Mouse (Mus musculus) gastrocnemius, adult 18-20 months (tissue): ENCODE data around the gene Klk1b24. TPM values are rescaled to one million over a fixed set of nuclear protein-coding genes. Genes with fewer than 3 reads are reported as not detected.
"Not testable (repeated sequence)": the region's sequence is repeated elsewhere in the genome, so short reads cannot be mapped to it uniquely, and the experiment has no call there.

ENCODE experiments used
- DNase-seq: peaks from one replicate; pipeline ENCODE4 v3.0.0; 2021; ENCODE audit warnings: low spot score
- long read RNA-seq, 2 experiments: library from polyadenylated mRNA; stranded (forward); transcript quantifications; one replicate each; pipeline ENCODE4 v2.0.0; 2021
- total RNA-seq, 2 experiments: library from RNA; stranded (reverse); gene quantifications; 2 replicates each; pipeline ENCODE4 v1.2.3; 2021

The Klk1b24 gene
- not detected for total RNA-seq
- long read RNA-seq, experiment 1, partial matches to known transcripts = 0 of 1 reads
- long read RNA-seq, experiment 1, other reads (novel, unspliced or antisense) = 0 of 1 reads
- long read RNA-seq, experiment 2 = 0 reads

DNA sequence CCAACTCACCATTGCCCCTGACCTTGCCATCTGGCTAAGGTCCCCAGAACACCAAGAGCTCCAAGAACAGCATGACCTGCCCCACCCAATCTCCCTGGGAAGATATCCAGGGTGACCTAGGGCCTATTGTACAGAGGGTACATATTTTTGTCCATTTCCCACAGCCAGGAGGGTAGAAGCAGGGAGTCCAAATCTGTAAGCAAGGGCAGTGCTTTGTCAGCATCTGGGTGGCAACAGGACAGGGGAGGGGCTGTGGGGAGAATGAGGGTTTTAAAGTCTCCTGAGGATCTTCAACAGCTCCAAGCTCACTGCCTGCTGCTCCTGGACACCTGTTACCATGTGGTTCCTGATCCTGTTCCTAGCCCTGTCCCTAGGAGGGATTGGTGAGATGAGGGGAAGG lies at the start of gene Klk1b24:
Gene Klk1b24, plus strand, starts transcription at position 301 of the 400 bp plus-strand sequence.
- DNase-seq = peak; percentile 27

DNA sequence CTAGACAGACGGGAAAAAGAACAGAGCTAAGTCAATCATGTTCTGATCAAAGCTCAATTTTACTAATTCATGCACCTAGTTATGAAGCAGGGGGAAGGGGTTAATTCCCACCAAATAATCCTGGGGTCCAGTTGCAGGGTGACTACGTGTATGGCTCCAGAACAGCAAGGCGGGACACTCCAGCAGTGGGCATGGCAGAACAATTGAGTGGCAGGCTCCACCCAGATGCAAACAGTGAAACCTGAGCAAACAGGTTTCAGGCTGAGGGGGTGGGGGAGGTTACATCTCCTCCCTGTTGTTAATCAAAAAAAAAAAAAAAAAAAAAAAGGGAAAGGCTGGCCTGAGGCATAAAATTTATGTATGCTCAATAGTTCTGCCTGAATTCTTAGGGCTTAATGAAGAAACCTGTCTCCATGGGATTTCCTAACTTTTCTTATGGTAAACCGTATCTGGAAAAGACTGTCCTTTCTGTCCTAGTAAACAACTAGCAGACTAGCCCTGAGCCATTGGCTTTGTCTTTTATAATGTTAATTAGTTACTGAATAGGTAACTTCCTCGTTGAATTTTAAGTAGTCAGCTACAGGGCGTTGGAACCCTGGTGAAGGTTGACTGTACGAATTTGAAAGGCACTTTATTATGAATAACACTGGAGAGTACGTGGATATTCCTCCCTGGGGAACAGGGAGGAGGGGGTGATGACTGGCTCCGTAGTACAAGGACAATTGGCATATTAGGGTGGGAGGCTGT lies 8.6 kb upstream of the Klk1b24 start:
- DNase-seq = no peak

GRCm38 (mm10) chr7:44186516-44186915 lies 1.5 kb upstream of the Klk1b24 start:
- DNase-seq = not testable (repeated sequence)

DNA sequence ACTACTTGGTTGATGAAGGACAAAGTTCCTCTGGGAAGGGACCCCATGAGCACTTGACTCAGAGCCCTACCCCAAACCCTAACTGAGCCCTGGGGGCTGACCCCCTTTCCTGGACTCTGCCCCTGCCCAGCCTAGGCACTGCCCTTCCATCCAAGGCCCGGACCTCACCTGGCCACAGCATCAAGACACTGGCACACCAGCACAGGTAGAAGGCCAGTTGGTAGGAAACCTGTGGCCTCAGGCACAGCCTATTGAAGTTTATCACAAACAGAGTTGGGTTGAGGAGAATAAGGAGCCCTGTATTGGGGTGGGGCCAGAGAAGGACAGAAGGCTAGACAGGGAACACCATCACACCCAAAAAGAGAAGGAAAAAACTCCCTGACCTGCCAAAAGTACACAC lies 5.4 kb downstream of the Klk1b24 start:
- not testable (repeated sequence) for DNase-seq

DNA sequence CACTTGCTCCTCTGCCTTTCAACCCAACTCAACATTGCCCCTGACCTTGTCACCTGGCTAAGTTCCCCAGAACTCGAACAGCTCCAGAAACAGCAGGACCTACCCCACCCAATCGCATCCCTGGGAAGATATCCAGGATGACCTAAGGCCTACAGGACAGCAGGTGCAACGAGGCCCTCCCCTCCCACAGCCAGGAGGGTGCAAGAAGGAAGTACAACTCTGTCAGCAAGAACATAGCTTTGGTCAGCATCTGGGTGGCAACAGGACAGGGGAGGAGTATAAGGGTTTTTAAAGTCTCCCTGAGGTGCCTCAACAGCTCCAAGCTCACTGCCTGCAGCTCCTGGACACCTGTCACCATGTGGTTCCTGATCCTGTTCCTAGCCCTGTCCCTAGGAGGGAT lies 9.9 kb downstream of the Klk1b24 start, which contains the start of gene Klk1b3:
Gene Klk1b3, plus strand, starts transcription at position 301 of the 400 bp plus-strand sequence.
- DNase-seq = no peak

GRCm38 (mm10) chr7:44207135-44207534 lies 19.1 kb downstream of the Klk1b24 start, which contains the start of gene Klk1b4:
Gene Klk1b4 (plus strand): TSS chr7:44207435.
- not testable (repeated sequence) for DNase-seq

DNA sequence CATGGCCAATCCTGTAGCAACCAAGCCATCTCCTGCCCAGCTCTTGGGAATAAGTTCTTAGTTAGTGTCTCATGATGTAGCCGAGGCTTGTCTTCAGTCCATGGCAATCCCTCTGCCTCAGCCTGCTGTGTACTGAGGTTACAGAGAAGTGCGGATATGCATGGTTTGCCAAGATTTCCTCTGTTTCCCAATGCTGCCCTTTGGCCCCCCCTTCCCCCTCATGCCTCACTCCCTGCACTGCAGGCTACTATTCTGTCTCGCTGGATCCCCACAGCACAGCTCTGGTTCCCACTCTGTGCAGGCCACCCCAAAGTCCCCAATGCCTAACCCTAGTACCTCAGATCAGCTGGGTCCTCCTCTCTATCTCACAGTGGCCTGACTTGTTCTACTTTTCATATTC lies 20.3 kb downstream of the Klk1b24 start:
- DNase-seq = no peak

DNA sequence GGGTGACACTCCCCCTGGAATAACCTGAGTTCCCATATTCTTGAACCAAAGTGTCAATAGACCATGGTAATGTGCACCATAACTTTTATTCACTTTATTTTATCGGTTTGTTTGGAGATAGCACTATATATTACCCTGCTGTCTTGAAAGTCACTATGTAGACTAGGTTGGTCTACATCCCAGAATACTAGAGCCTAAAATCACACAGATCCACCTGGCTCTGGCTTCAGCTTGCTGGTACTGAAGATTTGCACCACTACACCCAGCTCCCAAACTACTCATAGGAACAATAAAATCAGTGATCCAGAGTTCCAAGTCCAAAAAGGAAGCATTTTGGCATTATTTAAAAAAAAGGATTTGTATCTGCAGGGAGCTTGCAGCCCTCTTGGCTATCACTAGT lies 27.6 kb downstream of the Klk1b24 start, which contains the start of gene Klk1b5:
Gene Klk1b5, plus strand, starts transcription at position 301 of the 400 bp plus-strand sequence.
- no peak for DNase-seq

DNA sequence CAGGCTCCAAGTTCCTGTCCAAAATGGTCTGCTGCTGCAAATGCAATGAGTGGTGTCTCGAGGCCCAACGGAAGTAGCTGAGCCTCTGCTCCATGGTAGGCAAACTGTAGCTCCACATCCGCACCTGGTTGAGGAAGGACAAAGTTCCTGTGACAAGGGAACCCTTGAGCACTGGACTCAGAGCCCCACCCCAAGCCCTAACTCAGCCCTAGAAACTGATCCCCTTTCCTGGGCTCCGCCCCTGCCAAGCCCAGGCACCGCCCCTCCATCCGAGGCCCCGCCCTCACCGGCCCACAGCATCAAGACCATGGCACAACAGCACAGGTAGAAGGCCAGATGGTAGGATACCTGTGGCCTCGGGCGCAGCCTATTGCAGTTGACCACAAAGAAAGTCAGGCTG lies 33.6 kb downstream of the Klk1b24 start:
- not testable (repeated sequence) for DNase-seq

GRCm38 (mm10) chr7:44222335-44222734 lies 34.3 kb downstream of the Klk1b24 start:
- not testable (repeated sequence) for DNase-seq

GRCm38 (mm10) chr7:44225076-44225475 lies 37.0 kb downstream of the Klk1b24 start, which contains the start of gene Klk1:
Gene Klk1 (plus strand): TSS chr7:44225360.
- no peak for DNase-seq

GRCm38 (mm10) chr7:44235909-44236308 lies 47.9 kb downstream of the Klk1b24 start, which contains the start of gene Gm36864:
Gene Gm36864 (plus strand): TSS chr7:44236177.
- no peak for DNase-seq

DNA sequence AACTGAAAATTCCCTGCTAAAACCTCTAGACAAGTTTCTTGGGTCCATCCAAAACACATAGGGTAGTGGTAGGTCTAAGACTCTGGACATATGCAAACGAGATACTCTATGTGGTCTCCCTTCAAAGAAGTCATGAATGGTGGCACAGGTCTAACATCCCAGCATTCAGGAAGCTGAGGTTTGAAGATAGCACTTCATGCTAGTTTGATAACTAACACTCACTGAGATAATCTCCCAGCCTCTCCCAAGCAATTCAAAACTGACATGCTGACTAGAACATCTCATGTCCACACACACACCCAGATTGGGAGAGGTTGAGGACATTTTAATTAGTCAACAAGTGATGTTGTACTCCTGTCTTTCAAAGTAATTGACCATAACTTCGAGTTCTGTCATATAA lies 51.9 kb downstream of the Klk1b24 start:
- no peak for DNase-seq

GRCm38 (mm10) chr7:44240712-44241111 lies 52.7 kb downstream of the Klk1b24 start:
- no peak for DNase-seq

- no peak for DNase-seq
Measured at GRCm38 (mm10) chr7:44241163-44241562, 53.1 kb downstream of the Klk1b24 start.

Other genes starting within 250 kb of the Klk1b24 start
- not detected for gene Klk1b8, start 237.6 kb upstream of the Klk1b24 start, total RNA-seq
- gene Klk1b1, start 221.5 kb upstream of the Klk1b24 start, total RNA-seq = not detected
- not detected for gene Klk1b9, start 212.2 kb upstream of the Klk1b24 start, total RNA-seq
- not detected for gene Klk1b11, start 192.4 kb upstream of the Klk1b24 start, total RNA-seq
- 1 to 10 TPM in 1 of 2 experiments, under 1 TPM in 1; 0.21 to 1.1 TPM for gene Klk1b26, start 176.1 kb upstream of the Klk1b24 start, total RNA-seq
- not detected for gene Klk1b27, start 135.9 kb upstream of the Klk1b24 start, total RNA-seq
- gene Klk1b21, start 85.9 kb upstream of the Klk1b24 start, total RNA-seq = not detected
- gene Klk1b22, start 75.6 kb upstream of the Klk1b24 start, total RNA-seq = not detected
- gene Klk1b16, start 51.5 kb upstream of the Klk1b24 start, total RNA-seq = not detected
- not detected for gene Klk1b3, start 10.0 kb downstream of the Klk1b24 start, total RNA-seq
- not detected for gene Klk1b4, start 19.2 kb downstream of the Klk1b24 start, total RNA-seq
- gene Klk1b5, start 27.7 kb downstream of the Klk1b24 start, total RNA-seq = not detected
- gene Klk1, start 37.1 kb downstream of the Klk1b24 start, total RNA-seq = under 1 TPM in 1 of 2 experiments, not detected in 1; 0.71 TPM
- not detected for gene Gm36864, start 47.9 kb downstream of the Klk1b24 start, total RNA-seq
- gene 1700028J19Rik, start 58.5 kb downstream of the Klk1b24 start, total RNA-seq = not detected
- 1 to 10 TPM; 4.9 to 5.9 TPM for gene 2410002F23Rik, start 58.5 kb downstream of the Klk1b24 start, total RNA-seq
- gene Acp4, start 69.1 kb downstream of the Klk1b24 start, total RNA-seq = not detected
- gene Gm15517, start 73.2 kb downstream of the Klk1b24 start, total RNA-seq = not detected
- 1 to 10 TPM in 1 of 2 experiments, under 1 TPM in 1; 0.84 to 1.3 TPM for gene Clec11a, start 118.7 kb downstream of the Klk1b24 start, total RNA-seq
- under 1 TPM; 0.25 to 0.36 TPM for gene Shank1, start 122.0 kb downstream of the Klk1b24 start, total RNA-seq
- gene Syt3, start 195.9 kb downstream of the Klk1b24 start, total RNA-seq = 1 to 10 TPM; 3.4 to 4.8 TPM
- under 1 TPM in 1 of 2 experiments, not detected in 1; 0.25 TPM for gene 1700008O03Rik, start 197.6 kb downstream of the Klk1b24 start, total RNA-seq
- under 1 TPM in 1 of 2 experiments, not detected in 1; 0.12 TPM for gene Lrrc4b, start 240.8 kb downstream of the Klk1b24 start, total RNA-seq